ENCODE assay signal across 15 mouse cellular contexts in genomic region chr14:64539436-64539835, GRCm38 (mm10).
DNase-seq lines count a peak whose midpoint lies in the region; ATAC-seq and TF ChIP-seq lines count a peak whose summit lies in the region.
"Had no signal": no experiment of that assay in that cellular context is flagged by ENCODE, and none has a peak within 500 bp of the region (broad histone marks: within the 10 kb centered on the region; RNA-seq: fewer than 3 reads in every experiment).

No protein-coding gene starts in this region.

- DNase-seq in CD4-positive, CD25-positive, alpha-beta regulatory T cell, adult 2 months (ENCODE audit: low read depth, low spot score), result peak; percentile 39
- no peak for DNase-seq in liver, embryonic 14.5 days (ENCODE audit: low read depth in 3 of 3, low spot score in 3 of 3)
- DNase-seq in liver, embryonic 11.5 days (ENCODE audit: low spot score), result no peak
- DNase-seq in ES-CJ7 (ENCODE audit: low read depth, low spot score), result peak; percentile 31
- DNase-seq in forelimb bud, embryonic 11.5 days (ENCODE audit: low read depth, low spot score), result peak; percentile 2
- DNase-seq in layer of hippocampus, postnatal 14 days (ENCODE audit: low spot score in 2 of 2), result no peak
- DNase-seq: adrenal gland, adult 8-10 months; cerebellum, adult 2 months; right cerebral cortex, adult 18-20 months had no signal

- no peak overlapping the region for H3K4me3 ChIP-seq in liver, embryonic 14.5 days (ENCODE audit: insufficient read depth in 1 of 2, low read depth in 2 of 2, low read length in 2 of 2)
- no peak overlapping the region for H3K4me3 ChIP-seq in liver, embryonic 11.5 days (ENCODE audit: low read depth, low read length)
- H3K4me3 ChIP-seq: heart, embryonic 12.5 days; limb, embryonic 13.5 days; stomach, embryonic 15.5 days had no signal

- H3K27me3 ChIP-seq in liver, embryonic 14.5 days (ENCODE audit: control insufficient read depth, insufficient read depth, low read length), result no peaks in the 10 kb centered on the region
- H3K27me3 ChIP-seq in liver, embryonic 11.5 days (replicated peaks; ENCODE audit: control insufficient read depth, insufficient read depth, low read length), result no peaks in the 10 kb centered on the region
- H3K27me3 ChIP-seq: heart, embryonic 12.5 days; limb, embryonic 13.5 days; stomach, embryonic 15.5 days had no signal

- H3K4me1 ChIP-seq in liver, embryonic 14.5 days (replicated peaks; ENCODE audit: control insufficient read depth in 2 of 2, insufficient read depth in 2 of 2, low read length in 1 of 2), result no peaks in the 10 kb centered on the region
- H3K4me1 ChIP-seq in liver, embryonic 11.5 days (replicated peaks; ENCODE audit: control insufficient read depth, insufficient read depth, low read length), result no peaks in the 10 kb centered on the region
- H3K4me1 ChIP-seq: heart, embryonic 12.5 days; limb, embryonic 13.5 days; stomach, embryonic 15.5 days had no signal

- 43% methylated on average over 2 of the region's 2 CpGs for WGBS in liver, embryonic 14.5 days (ENCODE audit: insufficient replicate concordance)
- 44% methylated on average over 2 of the region's 2 CpGs for WGBS in liver, embryonic 11.5 days

- TF ChIP-seq EP300 in liver, embryonic 14.5 days (IDR thresholded peaks at IDR 0.05; ENCODE audit: low read depth), result no peak

- no peak overlapping the region for H3K9ac ChIP-seq in liver, embryonic 14.5 days (replicated peaks)
- no peak overlapping the region for H3K9ac ChIP-seq in liver, embryonic 11.5 days (ENCODE audit: low read depth, low read length)
- H3K9ac ChIP-seq: heart, embryonic 12.5 days; limb, embryonic 13.5 days; stomach, embryonic 15.5 days had no signal

- H3K4me2 ChIP-seq in liver, embryonic 14.5 days (ENCODE audit: low read depth), result no peak overlapping the region
- no peak overlapping the region for H3K4me2 ChIP-seq in liver, embryonic 11.5 days
- H3K4me2 ChIP-seq: heart, embryonic 12.5 days; limb, embryonic 13.5 days; stomach, embryonic 15.5 days had no signal

- H3K9me3 ChIP-seq in liver, embryonic 14.5 days (ENCODE audit: control insufficient read depth, low read length), result no peaks in the 10 kb centered on the region
- H3K9me3 ChIP-seq in liver, embryonic 11.5 days (ENCODE audit: control insufficient read depth, low read length), result no peaks in the 10 kb centered on the region
- H3K9me3 ChIP-seq: heart, embryonic 12.5 days; limb, embryonic 13.5 days; stomach, embryonic 15.5 days had no signal

- no peak for ATAC-seq in CD4-positive, CD25-positive, alpha-beta regulatory T cell, adult 4 months
- ATAC-seq in liver, embryonic 14.5 days (ENCODE audit: insufficient read depth), result no peak
- ATAC-seq in liver, embryonic 11.5 days (replicated peaks; ENCODE audit: low FRiP score), result no peak
- no peak for ATAC-seq in megakaryocyte progenitor cell, adult 5-6 weeks (replicated peaks; ENCODE audit: poor library complexity)
- ATAC-seq: hindbrain, embryonic 16.5 days had no signal

- TF ChIP-seq CTCF in liver, embryonic 14.5 days (IDR thresholded peaks at IDR 0.05; ENCODE audit: low read depth), result peak; percentile 42; the same call in 1 of the 2 replicates

- no peaks in the 10 kb centered on the region for H3K36me3 ChIP-seq in liver, embryonic 14.5 days (replicated peaks; ENCODE audit: control insufficient read depth, insufficient read depth, low read depth)
- H3K36me3 ChIP-seq in liver, embryonic 11.5 days (ENCODE audit: control insufficient read depth, insufficient read depth, low read length), result no peaks in the 10 kb centered on the region
- H3K36me3 ChIP-seq: heart, embryonic 12.5 days; limb, embryonic 13.5 days; stomach, embryonic 15.5 days had no signal

- H3K27ac ChIP-seq in liver, embryonic 14.5 days, result no peak overlapping the region
- no peak overlapping the region for H3K27ac ChIP-seq in liver, embryonic 11.5 days (ENCODE audit: low read depth, low read length)
- H3K27ac ChIP-seq: limb, embryonic 13.5 days; stomach, embryonic 15.5 days had no signal

Comparison
In these comparisons a context has a peak if more than half of its experiments do, and no peak if none do; other contexts are left out.
1. DNase-seq: peak in CD4-positive, CD25-positive, alpha-beta regulatory T cell, adult 2 months (single experiment), ES-CJ7 (single experiment) and forelimb bud, embryonic 11.5 days (single experiment); none in liver, embryonic 14.5 days (0 of 3), liver, embryonic 11.5 days (single experiment) and layer of hippocampus, postnatal 14 days (0 of 2).